Mouse (Mus musculus) midbrain, postnatal 0 days (tissue): ENCODE data around the gene Tbcel. TPM values are rescaled to one million over a fixed set of nuclear protein-coding genes. Genes with fewer than 3 reads are reported as not detected.

Experiments
- ATAC-seq: fragments of 200-750 bp; cut with Nextera tagmentation; 2 replicates; pipeline ENCODE4 v1.8.0; 2017; ENCODE audit warnings: moderate number of reproducible peaks, mild to moderate bottlenecking, moderate TSS enrichment, moderate library complexity; ENCODE audit not compliant: low FRiP score
- DNase-seq: peaks from one replicate; pipeline ENCODE4 v3.0.0-alpha.2; 2015; ENCODE audit warnings: low spot score
- H3K27ac ChIP-seq: fragments of 300-500 bp; sonication (generic); 2 replicates; pipeline ENCODE4 v1.5.1; 2014; ENCODE audit warnings: low read depth, mild to moderate bottlenecking, low read length, mixed read lengths
- H3K27me3 ChIP-seq: fragments of 300-500 bp; sonication (generic); 2 replicates; pipeline ENCODE4 v1.6.1; 2014; ENCODE audit warnings: low read length, control low read depth, mixed read lengths; ENCODE audit not compliant: insufficient read depth
- H3K36me3 ChIP-seq: fragments of 300-500 bp; sonication (generic); 2 replicates; pipeline ENCODE4 v1.6.1; 2014; ENCODE audit warnings: low read length, control low read depth, mixed read lengths; ENCODE audit not compliant: insufficient read depth
- H3K4me1 ChIP-seq: fragments of 300-500 bp; sonication (generic); 2 replicates; pipeline ENCODE4 v1.6.1; 2014; ENCODE audit warnings: mild to moderate bottlenecking, control low read depth, antibody characterized with exemption, low read length, mixed read lengths; ENCODE audit not compliant: insufficient read depth
- H3K4me2 ChIP-seq: fragments of 300-500 bp; sonication (generic); 2 replicates; pipeline ENCODE4 v1.6.1; 2014; ENCODE audit warnings: low read depth, mild to moderate bottlenecking, low read length, mixed read lengths; ENCODE audit not compliant: poor library complexity, severe bottlenecking
- H3K4me3 ChIP-seq: fragments of 300-500 bp; sonication (generic); 2 replicates; pipeline ENCODE4 v1.5.1; 2014; ENCODE audit warnings: low read depth, mild to moderate bottlenecking, low read length, moderate library complexity
- H3K9ac ChIP-seq: fragments of 300-500 bp; sonication (generic); replicated peaks from 2 replicates; pipeline ENCODE4 v1.6.1; 2014; ENCODE audit warnings: mild to moderate bottlenecking, low read length, moderate library complexity, mixed read lengths; ENCODE audit not compliant: poor library complexity, severe bottlenecking
- H3K9me3 ChIP-seq: fragments of 300-500 bp; sonication (generic); 2 replicates; pipeline ENCODE4 v1.6.1; 2016; ENCODE audit warnings: low read length, control low read depth
- CTCF ChIP-seq: IDR thresholded peaks from 2 replicates; pipeline ENCODE4 v1.5.1; 2016; ENCODE audit warnings: antibody characterized with exemption, mild to moderate bottlenecking
- WGBS: fragments of 180-500 bp; shearing (Covaris S2); extraction: QIAGEN DNeasy Blood & Tissue Kit; methylation state at CpG from one replicate; pipeline ENCODE4 v1.1.7; 2014; 5-methylcytosine and 5-hydroxymethylcytosine counted together
- polyA plus RNA-seq: library from polyadenylated mRNA; unstranded; fragments of >200 nt; fragmentation: Nextera tagmentation; extraction: Ambion mirVana; gene quantifications from 2 replicates; pipeline ENCODE4 v1.2.1, GENCODE M21; 2015
- total RNA-seq: library from RNA; depleted of rRNA; stranded (reverse); fragments of >200 nt; gene quantifications from 2 replicates; pipeline ENCODE4 v1.2.3, GENCODE M21; 2014

Gene Tbcel
- total and polyA plus RNA-seq, 2 experiments from 2014 or later: 3.0 to 17.2 TPM

DNA sequence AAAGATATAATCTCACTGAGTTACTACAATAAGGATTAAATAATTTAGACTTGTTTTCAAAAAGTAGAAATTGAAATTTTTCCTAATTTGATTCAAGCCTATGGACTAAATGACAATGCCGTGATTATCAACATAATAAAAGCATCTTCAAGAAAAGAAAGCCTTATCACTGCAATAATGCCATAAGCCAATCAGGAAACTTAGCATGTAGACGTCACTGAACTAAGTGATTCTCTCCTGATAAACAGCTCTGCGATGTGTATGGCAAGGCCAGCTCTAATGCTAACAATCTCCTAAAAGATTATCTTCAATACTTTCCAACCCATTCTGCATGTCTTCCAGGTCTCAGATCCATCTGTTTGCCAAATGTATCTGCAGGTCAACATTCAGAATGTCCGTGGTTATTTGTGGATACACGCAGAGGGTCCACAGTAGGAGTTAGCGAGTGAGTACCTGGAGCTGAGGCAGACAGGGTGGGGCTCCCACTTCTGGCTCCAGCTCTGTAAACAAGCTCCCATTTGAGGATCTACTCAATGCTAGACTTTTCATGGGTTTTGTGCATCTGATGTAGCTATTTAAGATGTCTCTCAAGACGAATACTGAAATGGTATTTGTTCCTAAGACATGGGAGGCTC, 44.9 kb downstream of the Tbcel start:
- no peak overlapping the region for H3K4me2 ChIP-seq
- H3K27me3 ChIP-seq: no peaks in the 10 kb centered on the region
- H3K27ac ChIP-seq: no peak overlapping the region
- WGBS: 85% methylated on average over 7 of the region's 7 CpGs
- no peak for DNase-seq
- H3K9me3 ChIP-seq: no peaks in the 10 kb centered on the region
- no peak for ATAC-seq
- H3K4me3 ChIP-seq: no peak overlapping the region
- no peaks in the 10 kb centered on the region for H3K4me1 ChIP-seq
- H3K36me3 ChIP-seq: no peaks in the 10 kb centered on the region
- no peak overlapping the region for H3K9ac ChIP-seq
- no peak for TF ChIP-seq CTCF

DNA sequence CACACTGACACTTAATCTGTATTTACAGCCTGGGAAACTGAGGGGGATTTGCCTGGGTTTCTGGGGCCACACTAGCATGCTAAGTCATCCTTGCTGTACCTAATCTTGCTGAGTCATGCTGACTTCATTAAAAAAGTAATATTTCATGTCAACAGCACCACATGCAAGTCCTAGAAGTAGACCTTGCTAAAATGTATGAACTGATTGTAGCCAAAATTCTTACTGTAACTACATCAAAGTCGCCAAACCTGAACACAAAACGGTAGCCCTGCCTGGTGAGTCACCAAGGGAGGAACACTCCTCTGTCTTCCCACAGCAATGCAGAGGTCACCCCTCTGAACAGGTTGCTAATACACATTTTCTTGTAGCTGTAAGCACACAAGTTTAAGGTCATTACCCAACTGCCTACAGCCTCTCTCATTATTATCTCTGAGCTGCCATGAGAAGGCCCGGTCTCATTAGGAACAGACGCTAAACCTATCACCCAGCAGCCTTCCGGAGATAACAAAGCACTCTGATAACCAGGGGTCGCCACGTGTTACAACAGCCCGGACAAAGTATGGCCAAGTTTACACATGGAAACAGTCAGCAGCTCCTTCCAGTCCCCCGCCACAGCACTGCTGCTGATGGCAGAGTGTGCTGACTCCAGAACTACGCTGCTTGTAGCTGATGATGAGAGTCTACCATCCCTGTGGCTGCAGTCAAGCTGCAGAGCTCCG, 46.1 kb downstream of the Tbcel start:
- DNase-seq: no peak
- 85% methylated on average over 11 of the region's 11 CpGs for WGBS
- Histone ChIP-seq H3K9me3 (no peaks in the 10 kb centered on the region), H3K27me3 (no peaks in the 10 kb centered on the region), H3K4me2 (no peak overlapping the region), H3K4me1 (no peaks in the 10 kb centered on the region), H3K9ac (no peak overlapping the region), H3K27ac (no peak overlapping the region), H3K36me3 (no peaks in the 10 kb centered on the region), H3K4me3 (no peak overlapping the region)
- TF ChIP-seq CTCF: no peak
- no peak for ATAC-seq

DNA sequence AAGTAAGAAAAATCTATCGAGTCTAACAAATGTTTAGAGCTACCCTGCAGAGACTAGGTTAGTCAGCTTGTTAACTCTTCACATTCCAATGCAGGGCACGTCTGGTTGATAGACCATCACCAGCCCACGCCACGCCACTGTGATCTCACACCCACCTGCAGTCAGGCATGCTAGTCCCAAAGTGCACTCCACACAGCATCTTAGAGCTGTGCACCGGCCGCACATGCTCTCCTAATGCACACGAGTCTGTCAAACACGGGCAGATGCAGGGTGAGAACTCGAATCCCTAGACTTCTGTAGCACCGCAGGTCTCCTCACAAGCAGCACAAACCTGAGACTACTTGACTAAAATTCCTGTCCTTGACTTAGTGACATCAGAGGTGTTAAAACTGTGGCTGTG, 47.3 kb downstream of the Tbcel start:
- H3K4me1 ChIP-seq: no peaks in the 10 kb centered on the region
- H3K4me2 ChIP-seq: no peak overlapping the region
- H3K27me3 ChIP-seq: no peaks in the 10 kb centered on the region
- no peaks in the 10 kb centered on the region for H3K36me3 ChIP-seq
- H3K9ac ChIP-seq: no peak overlapping the region
- no peak for DNase-seq
- TF ChIP-seq CTCF: no peak
- no peaks in the 10 kb centered on the region for H3K9me3 ChIP-seq
- H3K4me3 ChIP-seq: no peak overlapping the region
- 86% methylated on average over 10 of the region's 10 CpGs for WGBS
- no peak for ATAC-seq
- H3K27ac ChIP-seq: no peak overlapping the region

DNA sequence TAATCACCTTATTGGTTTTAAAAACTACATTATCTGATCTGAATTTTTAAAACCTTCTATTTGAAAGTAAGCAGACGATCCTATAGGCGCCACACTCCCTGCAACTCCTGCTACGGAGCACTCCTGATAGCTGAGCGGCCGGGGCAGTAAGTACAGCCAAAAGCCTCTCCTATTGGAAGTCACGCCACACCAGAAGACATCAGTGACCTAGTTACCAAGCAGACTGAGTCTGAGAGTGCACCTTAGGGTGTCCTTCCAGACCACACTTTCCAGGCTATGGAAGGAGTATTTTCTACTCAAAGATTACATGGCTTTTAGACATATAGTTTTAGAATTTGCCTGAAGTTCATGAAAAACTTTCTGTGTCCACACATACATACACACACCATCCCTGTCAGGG, 47.9 kb downstream of the Tbcel start:
- Histone ChIP-seq H3K4me3 (no peak overlapping the region), H3K9me3 (no peaks in the 10 kb centered on the region), H3K9ac (no peak overlapping the region), H3K27ac (no peak overlapping the region), H3K4me1 (no peaks in the 10 kb centered on the region), H3K27me3 (no peaks in the 10 kb centered on the region), H3K4me2 (no peak overlapping the region), H3K36me3 (no peaks in the 10 kb centered on the region)
- WGBS: 92% methylated on average over 6 of the region's 6 CpGs
- DNase-seq: no peak
- no peak for TF ChIP-seq CTCF
- no peak for ATAC-seq

DNA sequence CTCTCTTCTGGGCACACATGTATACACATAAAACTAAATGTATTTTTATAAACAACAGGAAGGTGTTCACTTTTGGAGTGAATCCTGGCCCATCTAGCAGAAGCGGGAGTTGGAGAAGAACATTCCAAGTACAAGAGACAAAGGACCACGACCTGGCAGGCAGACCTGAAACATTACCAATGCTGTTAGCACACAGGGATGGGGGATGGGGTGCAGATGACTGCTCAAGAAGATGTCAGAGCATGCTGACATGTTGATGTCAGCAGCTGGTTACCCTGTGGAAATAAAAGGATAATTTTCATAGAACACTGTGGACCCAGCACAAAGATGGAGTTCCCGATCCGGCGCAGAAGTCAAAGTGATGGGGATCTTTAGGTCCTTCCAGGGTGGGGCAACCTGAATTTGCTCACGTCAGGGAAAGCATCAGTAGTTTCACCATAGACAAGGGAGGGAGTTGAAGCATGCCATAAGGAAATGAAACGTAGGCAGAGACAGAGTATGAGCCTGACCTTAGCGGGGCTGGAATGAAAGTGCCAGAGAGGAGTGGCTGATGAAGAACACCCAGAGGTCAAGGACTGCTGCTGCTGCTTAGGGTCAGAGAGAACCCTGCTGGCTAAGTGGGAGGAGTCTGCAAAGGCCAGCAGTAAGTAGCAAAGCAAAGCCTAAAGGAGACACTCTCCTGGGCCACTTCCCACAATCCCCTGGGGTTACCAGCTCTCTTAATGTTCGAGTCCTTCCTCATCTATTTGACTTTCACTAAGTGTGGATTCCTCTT, 48.7 kb downstream of the Tbcel start:
- no peak for ATAC-seq
- Histone ChIP-seq H3K9me3 (no peaks in the 10 kb centered on the region), H3K27me3 (no peaks in the 10 kb centered on the region), H3K4me3 (no peak overlapping the region), H3K36me3 (no peaks in the 10 kb centered on the region), H3K9ac (no peak overlapping the region), H3K4me2 (no peak overlapping the region), H3K4me1 (no peaks in the 10 kb centered on the region), H3K27ac (no peak overlapping the region)
- no peak for TF ChIP-seq CTCF
- no peak for DNase-seq
- 79% methylated on average over 9 of the region's 9 CpGs for WGBS

DNA sequence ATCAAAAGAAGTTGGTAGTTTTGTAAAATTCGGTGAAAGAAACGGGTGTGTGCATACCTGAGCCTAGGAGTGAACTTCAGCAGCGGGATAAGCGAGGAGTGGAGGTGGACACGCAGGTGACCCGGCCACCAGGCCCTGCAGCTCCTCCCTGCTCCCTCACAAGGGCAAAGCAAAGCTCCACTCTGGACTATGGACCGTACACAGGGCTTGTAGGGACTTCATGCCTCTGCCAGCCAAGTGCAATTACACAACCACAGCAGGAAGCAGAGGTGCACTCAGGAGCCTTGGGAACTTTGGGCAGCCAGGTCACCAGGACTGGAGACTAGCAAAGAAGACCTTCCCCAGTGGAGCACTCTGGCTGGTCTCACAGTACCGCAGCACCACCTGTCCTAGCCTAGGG, 50.1 kb downstream of the Tbcel start:
- no peaks in the 10 kb centered on the region for H3K9me3 ChIP-seq
- no peaks in the 10 kb centered on the region for H3K4me1 ChIP-seq
- no peak overlapping the region for H3K4me3 ChIP-seq
- WGBS: 95% methylated on average over 8 of the region's 8 CpGs
- H3K36me3 ChIP-seq: no peaks in the 10 kb centered on the region
- no peak for ATAC-seq
- H3K4me2 ChIP-seq: no peak overlapping the region
- no peaks in the 10 kb centered on the region for H3K27me3 ChIP-seq
- DNase-seq: no peak
- no peak for TF ChIP-seq CTCF
- no peak overlapping the region for H3K27ac ChIP-seq
- no peak overlapping the region for H3K9ac ChIP-seq
